Mouse (Mus musculus) lung, postnatal 4 days (tissue): ENCODE data around the gene Abcc1.

Experiments
- DNase-seq, 2 experiments: peaks; one replicate each; pipeline ENCODE4 v3.0.0; 2021

Abcc1 gene

GRCm38 (mm10) chr16:14361362-14362098 lies at the start of gene Abcc1:
Gene Abcc1 (plus strand): TSS chr16:14361558.
- DNase-seq: peak; percentile 78 to 82

- DNase-seq: no peak
These were observed 48.4 kb upstream of the Abcc1 start for GRCm38 (mm10) chr16:14312914-14313313.

DNA sequence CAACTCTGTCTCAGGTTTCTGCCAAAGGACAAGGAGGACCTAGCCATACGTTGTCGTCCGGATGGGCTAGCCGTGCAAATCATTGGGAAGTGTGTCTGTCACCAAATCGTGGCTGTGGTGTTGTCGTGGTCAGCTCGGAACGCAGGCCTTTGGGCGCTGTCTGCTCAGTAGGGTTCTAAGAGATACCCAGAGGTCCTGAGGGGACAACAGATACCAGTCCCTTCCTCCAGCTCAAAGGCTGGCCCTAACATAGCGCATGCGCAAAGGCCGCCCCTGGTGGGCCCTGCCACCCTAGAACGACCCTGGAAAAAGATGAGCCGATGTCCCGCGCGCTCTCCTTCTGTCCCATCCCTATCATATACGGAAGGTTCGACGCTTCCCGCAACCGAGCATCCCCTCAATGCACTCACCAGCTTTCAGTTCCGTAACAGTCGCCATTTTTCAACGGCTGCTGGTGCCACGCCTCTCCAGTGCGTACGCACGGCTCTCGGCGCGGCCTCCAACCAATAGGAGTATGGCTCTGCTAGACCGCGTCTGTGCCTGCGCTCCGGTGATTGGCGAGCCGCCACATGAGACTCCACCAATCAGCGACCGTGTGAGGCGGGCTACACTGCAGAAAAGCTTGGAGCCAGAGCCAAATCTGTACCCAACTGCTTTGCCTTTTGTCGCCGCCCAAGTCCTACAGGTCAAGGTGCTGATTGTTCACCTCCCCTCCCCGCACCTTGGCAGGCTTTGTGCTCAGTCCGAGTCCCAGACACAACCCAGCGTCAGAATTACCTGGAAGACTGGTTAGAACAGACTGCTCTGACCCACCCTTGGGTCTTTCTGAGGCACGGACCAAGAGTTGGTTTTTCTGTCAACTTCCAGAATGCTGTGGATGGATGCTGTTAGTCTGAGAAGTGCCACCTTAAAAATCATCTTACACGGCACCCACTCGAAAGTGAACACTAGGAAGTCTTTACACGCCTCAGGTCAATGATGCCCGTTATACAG lies 44.2 kb upstream of the Abcc1 start, which contains the start of gene Fopnl:
TSS of gene Fopnl (minus strand) at position 522 of the 993 bp plus-strand sequence.
- peak; percentile 98 to 99 for DNase-seq

DNA sequence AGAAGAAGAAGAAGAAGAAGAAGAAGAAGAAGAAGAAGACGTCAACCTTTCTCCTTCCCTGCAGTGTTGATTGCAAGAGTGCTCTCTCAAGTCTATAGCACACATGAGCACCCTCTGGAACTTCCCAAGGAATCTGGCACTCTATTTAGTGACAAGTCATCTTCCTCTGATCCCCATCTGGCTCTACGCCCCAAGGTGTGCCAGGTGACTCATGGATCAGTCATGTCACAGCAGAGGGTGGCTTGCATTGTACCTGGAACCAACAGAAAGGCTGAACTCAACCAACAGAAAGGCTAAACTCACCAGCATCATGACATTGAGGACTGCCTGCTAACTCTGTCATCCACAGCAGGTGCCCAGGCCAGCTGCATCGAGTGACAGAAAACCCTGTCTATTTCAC lies 41.7 kb upstream of the Abcc1 start:
- no peak for DNase-seq

GRCm38 (mm10) chr16:14320494-14320893 lies 40.9 kb upstream of the Abcc1 start:
- DNase-seq: no peak

DNA sequence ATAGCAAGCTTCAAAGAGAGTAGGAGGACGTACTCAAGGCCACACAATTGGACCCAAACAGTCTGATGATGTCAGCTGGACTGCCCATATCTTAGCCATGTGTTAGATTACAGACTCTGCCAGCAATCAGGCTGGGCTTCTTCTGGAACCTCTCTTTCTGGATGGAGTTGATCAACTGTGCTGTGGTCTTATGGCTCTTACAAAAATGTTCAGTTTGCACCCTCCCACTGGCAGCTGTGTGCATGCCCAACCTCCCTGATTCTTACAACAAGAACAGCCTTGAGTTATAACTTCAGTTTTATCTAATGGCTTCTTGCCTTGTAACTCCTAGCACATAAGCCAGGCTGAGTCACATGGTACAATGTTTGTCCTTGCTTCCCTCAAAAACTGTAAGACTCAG lies 33.2 kb upstream of the Abcc1 start:
- no peak for DNase-seq

DNA sequence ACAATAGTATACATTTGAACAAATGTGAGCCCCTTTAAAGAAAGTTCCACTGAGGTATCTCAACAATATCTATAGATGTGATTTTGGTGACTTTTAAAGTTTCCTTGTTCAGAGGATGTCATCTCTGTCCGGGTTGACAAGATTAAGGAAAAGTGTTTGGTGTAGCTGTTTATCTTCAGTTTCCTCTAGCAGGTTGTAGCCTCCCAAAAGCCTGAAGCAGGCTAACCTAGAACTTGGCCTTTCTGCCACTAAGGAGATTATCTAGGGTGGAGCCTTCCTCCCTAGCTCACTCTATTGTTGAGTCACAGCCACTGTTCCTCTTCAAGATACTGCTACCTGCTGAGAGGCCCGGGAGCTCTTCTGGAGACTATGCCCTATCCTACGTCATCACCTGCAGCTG lies 16.4 kb upstream of the Abcc1 start:
- no peak for DNase-seq

DNA sequence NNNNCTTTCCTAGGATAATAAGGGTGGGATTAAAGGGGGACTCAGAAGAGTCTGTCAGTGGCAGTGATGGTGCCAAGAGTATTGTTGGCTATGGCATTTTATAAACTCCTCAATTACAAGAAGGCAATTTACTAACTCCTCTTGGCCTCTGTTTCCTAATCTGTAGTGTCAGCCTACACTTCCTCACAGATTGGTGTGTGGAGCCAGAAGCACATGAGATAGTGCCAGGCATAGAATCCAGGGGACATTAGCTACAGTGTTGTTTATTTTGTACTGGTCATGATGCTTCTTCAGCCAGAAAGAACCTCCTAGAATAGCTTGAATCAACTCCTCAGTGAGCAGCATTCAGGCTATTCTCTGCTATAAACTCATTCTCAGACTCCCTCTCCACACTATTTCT lies 9.8 kb upstream of the Abcc1 start:
- no peak for DNase-seq

- DNase-seq: no peak
These were observed 9.1 kb upstream of the Abcc1 start for GRCm38 (mm10) chr16:14352234-14352633.

GRCm38 (mm10) chr16:14352663-14353062 lies 8.7 kb upstream of the Abcc1 start:
- DNase-seq: no peak

- DNase-seq: no peak
These were observed 3.5 kb upstream of the Abcc1 start for GRCm38 (mm10) chr16:14357859-14358258.

DNA sequence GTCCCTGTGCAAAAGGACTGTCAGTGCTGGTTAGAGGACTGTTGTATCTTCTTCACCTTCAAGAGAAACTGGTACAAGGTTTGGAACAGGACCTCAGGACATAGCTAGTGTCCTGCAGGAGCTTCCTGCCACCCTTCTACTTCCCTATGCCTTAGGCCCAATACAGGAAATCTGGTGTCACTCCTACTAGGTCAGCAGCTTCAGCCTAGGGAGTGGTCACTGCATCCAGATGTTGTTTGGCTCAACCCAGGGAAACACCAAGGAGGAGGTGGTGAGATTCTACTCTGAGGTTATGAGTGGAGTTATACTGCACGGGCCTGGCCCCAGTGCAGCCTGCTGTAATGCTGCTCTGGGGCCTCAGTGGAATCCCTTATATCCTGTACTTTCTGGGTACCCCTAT lies 2.8 kb upstream of the Abcc1 start:
- DNase-seq: no peak

- no peak for DNase-seq
These were observed 427 bp upstream of the Abcc1 start for GRCm38 (mm10) chr16:14360931-14361330.

- DNase-seq: no peak
These were observed 902 bp downstream of the Abcc1 start for GRCm38 (mm10) chr16:14362099-14362820.

- no peak for DNase-seq
These were observed 2.1 kb downstream of the Abcc1 start for GRCm38 (mm10) chr16:14363496-14363895.

- no peak for DNase-seq
These were observed 2.7 kb downstream of the Abcc1 start for GRCm38 (mm10) chr16:14364066-14364465.

- no peak for DNase-seq
These were observed 4.1 kb downstream of the Abcc1 start for GRCm38 (mm10) chr16:14365457-14365856.

DNA sequence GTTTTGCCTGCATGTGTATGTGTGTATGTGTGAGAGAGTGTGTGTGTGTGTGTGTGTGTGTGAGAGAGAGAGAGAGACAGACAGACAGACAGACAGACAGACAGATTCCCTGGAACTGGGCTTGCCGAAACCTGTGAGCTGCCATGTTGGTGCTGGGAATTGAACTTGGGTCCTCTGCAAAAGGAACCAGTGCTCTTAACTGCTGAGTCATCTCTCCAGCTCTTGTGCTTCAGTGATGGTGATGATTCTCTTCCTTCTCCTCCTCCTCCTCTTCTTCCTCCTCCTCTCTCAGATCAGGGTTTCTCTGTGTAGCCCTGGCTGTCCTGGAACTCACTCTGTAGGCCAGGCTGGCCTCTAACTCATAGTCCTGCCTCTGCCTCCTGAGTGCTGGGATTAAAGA lies 4.7 kb downstream of the Abcc1 start:
- DNase-seq: no peak

DNA sequence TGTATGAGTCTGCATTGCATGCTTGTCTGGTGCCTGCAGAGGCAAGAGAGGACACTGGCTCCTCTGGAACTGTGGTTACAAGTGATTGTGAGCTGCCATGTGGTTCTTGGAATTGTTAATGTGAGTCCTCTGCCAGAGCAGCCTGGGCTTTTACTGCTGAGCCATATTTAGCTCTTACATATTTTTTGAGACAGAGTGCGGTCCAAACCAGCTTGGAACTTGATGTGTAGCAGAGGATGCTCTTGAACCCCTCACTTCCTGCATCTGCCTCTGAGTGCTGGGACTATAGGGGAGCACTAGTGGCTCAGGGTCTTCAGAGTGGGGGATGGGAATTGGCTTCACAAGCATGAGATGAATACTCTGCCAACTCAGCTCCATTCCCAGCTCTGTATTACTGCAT lies 10.0 kb downstream of the Abcc1 start:
- peak in 1 of 2 experiments; percentile 29 for DNase-seq

DNA sequence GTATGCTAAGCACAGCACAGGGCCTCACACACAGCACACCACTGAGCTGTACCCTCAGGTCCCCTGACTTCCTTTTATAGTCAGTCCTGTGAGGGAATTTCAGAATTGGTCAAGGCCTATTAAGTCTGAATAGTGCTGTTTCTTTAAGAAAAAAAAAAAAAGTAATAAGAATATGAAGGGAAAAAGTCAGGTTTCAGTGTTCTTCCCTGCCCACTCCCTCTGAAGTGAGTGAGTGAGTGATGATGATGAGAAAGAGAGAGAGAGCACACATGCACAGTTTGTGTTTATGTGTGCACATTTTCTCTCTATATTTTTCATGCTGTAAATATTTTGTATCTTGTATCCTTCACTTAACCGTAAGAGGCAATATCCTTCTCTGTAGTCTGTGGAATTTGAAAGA lies 11.0 kb downstream of the Abcc1 start:
- no peak for DNase-seq

GRCm38 (mm10) chr16:14372817-14373301 lies 11.5 kb downstream of the Abcc1 start:
- DNase-seq: no peak

DNA sequence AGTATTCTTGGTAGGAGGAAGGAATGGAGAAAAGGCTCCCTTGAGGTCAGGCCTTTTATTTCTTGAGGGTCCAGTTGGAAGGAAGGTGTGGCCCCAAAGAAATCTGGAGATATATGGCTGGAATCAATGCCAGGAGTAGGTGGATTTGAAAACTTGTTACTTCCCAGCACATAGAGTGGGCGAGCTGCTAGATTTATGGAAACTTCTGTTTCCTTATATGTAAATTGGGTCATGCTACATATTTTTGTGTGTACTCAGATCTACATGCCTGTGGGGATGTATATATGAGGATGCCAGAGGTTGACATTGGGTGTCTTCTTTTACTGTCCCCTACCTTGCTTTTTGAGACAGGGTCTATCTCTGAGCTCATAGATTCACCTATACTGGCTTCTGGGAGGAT lies 14.6 kb downstream of the Abcc1 start:
- no peak for DNase-seq

- no peak for DNase-seq
These were observed 15.0 kb downstream of the Abcc1 start for GRCm38 (mm10) chr16:14376352-14376751.
